Mouse (Mus musculus): ENCODE measurements around the gene Pithd1. TPM values are rescaled to one million over a fixed set of nuclear protein-coding genes. Genes with fewer than 3 reads are reported as not detected.
A peak's percentile ranks its signal among the peaks of the same experiment; 100 is the strongest.
"Not testable (repeated sequence)": the region's sequence is repeated elsewhere in the genome, so short reads cannot be mapped to it uniquely, and the experiment has no call there.

Pithd1 gene
- total RNA-seq, 2 experiments from 2014 or later, result 22.0 to 22.6 TPM

- DNase-seq, result no peak
Measured at GRCm38 (mm10) chr4:135962198-135962597, 24.9 kb downstream of the Pithd1 start.

- no peak for DNase-seq
Measured at GRCm38 (mm10) chr4:135961709-135962108, 25.4 kb downstream of the Pithd1 start.

- DNase-seq, result no peak
Measured at GRCm38 (mm10) chr4:135960717-135961116, 26.3 kb downstream of the Pithd1 start.

- DNase-seq, result no peak
Measured at GRCm38 (mm10) chr4:135958354-135958753, 28.7 kb downstream of the Pithd1 start.

GRCm38 (mm10) chr4:135955886-135956285 is 31.2 kb downstream of the Pithd1 start:
- no peak for DNase-seq

GRCm38 (mm10) chr4:135954241-135954640 is 32.8 kb downstream of the Pithd1 start:
- no peak for DNase-seq

GRCm38 (mm10) chr4:135953179-135953578 is 33.9 kb downstream of the Pithd1 start:
- no peak for DNase-seq

GRCm38 (mm10) chr4:135951505-135951904 is 35.6 kb downstream of the Pithd1 start:
- DNase-seq, result no peak

GRCm38 (mm10) chr4:135950365-135950764 is 36.7 kb downstream of the Pithd1 start:
- no peak for DNase-seq

GRCm38 (mm10) chr4:135949911-135950310 is 37.2 kb downstream of the Pithd1 start:
- no peak for DNase-seq

GRCm38 (mm10) chr4:135949475-135949874 is 37.6 kb downstream of the Pithd1 start:
- no peak for DNase-seq

- DNase-seq, result no peak
Measured at GRCm38 (mm10) chr4:135948142-135948541, 38.9 kb downstream of the Pithd1 start.

GRCm38 (mm10) chr4:135946659-135947301 is 40.3 kb downstream of the Pithd1 start:
- DNase-seq, result no peak

- peak; percentile 92 for DNase-seq
Measured at GRCm38 (mm10) chr4:135946278-135946658, 40.8 kb downstream of the Pithd1 start, which contains the start of gene Hmgcl. Gene Hmgcl (plus strand): TSS chr4:135946448.

- DNase-seq, result no peak
Measured at GRCm38 (mm10) chr4:135945706-135946105, 41.4 kb downstream of the Pithd1 start.

GRCm38 (mm10) chr4:135943389-135943788 is 43.7 kb downstream of the Pithd1 start:
- peak; percentile 71 for DNase-seq

GRCm38 (mm10) chr4:135942193-135942592 is 44.9 kb downstream of the Pithd1 start:
- no peak for DNase-seq

GRCm38 (mm10) chr4:135941026-135941425 is 46.0 kb downstream of the Pithd1 start:
- not testable (repeated sequence) for DNase-seq

- DNase-seq, result no peak
Measured at GRCm38 (mm10) chr4:135938858-135939257, 48.2 kb downstream of the Pithd1 start.

GRCm38 (mm10) chr4:135935502-135935901 is 51.6 kb downstream of the Pithd1 start:
- DNase-seq, result peak; percentile 50

GRCm38 (mm10) chr4:135934708-135935500 is 52.2 kb downstream of the Pithd1 start:
- no peak for DNase-seq

GRCm38 (mm10) chr4:135931832-135932231 is 55.2 kb downstream of the Pithd1 start:
- DNase-seq, result no peak

GRCm38 (mm10) chr4:135930239-135930638 is 56.8 kb downstream of the Pithd1 start:
- no peak for DNase-seq

- no peak for DNase-seq
Measured at GRCm38 (mm10) chr4:135929828-135930227, 57.2 kb downstream of the Pithd1 start.

Measured in gastrocnemius, postnatal 25 days (tissue).